In the genomic region with DNA sequence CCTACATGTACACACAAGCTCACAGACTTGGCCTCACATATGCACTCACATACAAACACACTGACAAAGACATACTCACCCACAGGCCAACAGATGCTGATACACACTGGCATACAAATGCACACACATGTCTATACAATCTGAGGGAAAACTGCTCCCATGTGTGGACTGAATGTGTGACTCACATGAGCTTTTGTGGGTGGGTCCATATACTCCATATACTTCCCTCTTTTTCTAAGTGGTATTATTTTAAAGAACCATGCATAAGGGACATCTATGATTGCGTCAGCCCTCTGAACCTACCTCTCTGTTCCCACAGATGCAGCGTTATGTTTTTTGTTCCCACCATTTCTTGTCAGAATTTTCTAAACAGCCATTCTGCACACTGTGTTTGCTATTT, we compare ENCODE assay signal across 17 mouse cellular contexts.
"Had no signal": no experiment of that assay in that cellular context is flagged by ENCODE, and none has a peak within 500 bp of the region (broad histone marks: within the 10 kb centered on the region; RNA-seq: fewer than 3 reads in every experiment).

No protein-coding gene starts in this region.

- H3K9ac ChIP-seq: neural tube, embryonic 12.5 days; neural tube, embryonic 13.5 days; neural tube, embryonic 15.5 days; stomach, embryonic 15.5 days had no signal

- H3K4me1 ChIP-seq: neural tube, embryonic 12.5 days; stomach, embryonic 15.5 days had no signal

- DNase-seq: retina, postnatal 1 day; right cerebral cortex, adult 18-20 months; right cerebral cortex, postnatal 14 days; right cerebral cortex, postnatal 25 days; right cerebral cortex, postnatal 4 days; spleen, adult 18-20 months; thymus, adult 18-20 months; thymus, adult 2 months; thymus, postnatal 14 days; thymus, postnatal 25 days; thymus, postnatal 36 days; thymus, postnatal 4 days had no signal

- H3K4me3 ChIP-seq: neural tube, embryonic 12.5 days; neural tube, embryonic 13.5 days; neural tube, embryonic 15.5 days; stomach, embryonic 15.5 days had no signal

- H3K27ac ChIP-seq: neural tube, embryonic 12.5 days; neural tube, embryonic 13.5 days; neural tube, embryonic 15.5 days; stomach, embryonic 15.5 days; stomach, postnatal 0 days had no signal

- H3K36me3 ChIP-seq: neural tube, embryonic 12.5 days; neural tube, embryonic 13.5 days; stomach, embryonic 15.5 days had no signal

- H3K27me3 ChIP-seq: neural tube, embryonic 12.5 days; neural tube, embryonic 13.5 days; neural tube, embryonic 15.5 days; stomach, embryonic 15.5 days had no signal

- H3K9me3 ChIP-seq: neural tube, embryonic 12.5 days; neural tube, embryonic 13.5 days; neural tube, embryonic 15.5 days; stomach, embryonic 15.5 days had no signal

- H3K4me2 ChIP-seq: neural tube, embryonic 12.5 days; neural tube, embryonic 13.5 days; neural tube, embryonic 15.5 days; stomach, embryonic 15.5 days had no signal
